Mouse (Mus musculus): ENCODE data around the gene Jag1. TPM values are rescaled to one million over a fixed set of nuclear protein-coding genes. Genes with fewer than 3 reads are reported as not detected.

The Jag1 gene
- total RNA-seq, 2 experiments from 2014 or later, result 0.81 to 0.94 TPM

DNA sequence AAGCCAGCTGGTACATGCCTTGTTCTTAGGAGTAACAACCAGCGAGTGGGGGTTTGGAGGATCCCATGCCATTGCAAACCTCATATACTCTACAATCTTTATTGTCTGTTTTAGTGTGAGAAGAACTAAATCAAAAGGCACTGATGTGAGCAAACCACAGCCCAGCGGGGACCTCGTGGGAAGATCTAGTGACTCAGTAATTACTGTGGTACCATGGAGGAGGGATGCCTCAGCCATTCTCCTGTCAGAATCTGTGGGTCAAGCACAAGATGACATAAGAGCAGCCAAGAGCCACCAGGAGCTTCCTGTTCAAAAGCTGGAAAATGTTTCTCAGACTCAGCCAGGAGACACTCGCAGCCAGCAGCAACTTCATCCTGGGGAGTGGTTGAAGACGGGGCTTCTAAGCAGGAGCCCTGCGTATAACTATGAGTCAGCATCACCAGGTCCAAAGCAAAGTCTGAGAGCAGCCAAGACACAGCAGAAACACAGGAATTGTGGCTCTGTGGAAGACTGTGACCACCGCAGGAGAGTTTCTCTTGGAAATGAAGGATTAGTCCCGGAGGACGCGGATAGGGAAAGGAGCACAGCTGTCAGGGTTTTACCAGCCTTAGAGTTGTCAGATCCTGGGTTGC, 48.8 kb downstream of the Jag1 start:
- ATAC-seq (ENCODE audit: poor library complexity, severe bottlenecking), result no peak

- no peak for ATAC-seq (ENCODE audit: poor library complexity, severe bottlenecking)
Observed at GRCm38 (mm10) chr2:137064513-137064912, 51.9 kb downstream of the Jag1 start.

DNA sequence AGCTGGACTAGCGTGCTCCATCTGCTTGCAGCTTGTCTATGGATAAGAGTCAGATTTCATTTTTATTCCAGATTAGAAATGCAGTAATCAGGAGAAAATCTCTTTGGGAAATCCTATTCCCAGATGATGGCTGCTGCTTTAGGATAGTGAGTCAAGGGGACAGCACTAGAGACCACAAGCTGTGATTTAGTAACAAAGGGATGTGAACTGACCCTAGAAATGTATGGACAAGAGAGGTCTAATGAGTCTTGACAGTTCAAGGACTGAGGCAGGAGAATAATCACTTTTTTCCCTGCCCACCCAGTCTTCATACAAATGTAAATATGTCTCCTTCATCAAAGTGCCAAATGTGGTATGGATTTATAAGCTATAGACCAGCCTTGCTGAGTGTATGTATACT, 52.6 kb downstream of the Jag1 start:
- ATAC-seq (ENCODE audit: poor library complexity, severe bottlenecking), result no peak

- ATAC-seq (ENCODE audit: poor library complexity, severe bottlenecking), result no peak
Observed at GRCm38 (mm10) chr2:137049906-137050305, 66.5 kb downstream of the Jag1 start.

- ATAC-seq (ENCODE audit: poor library complexity, severe bottlenecking), result no peak
Observed at GRCm38 (mm10) chr2:137049367-137049766, 67.1 kb downstream of the Jag1 start.

- no peak for ATAC-seq (ENCODE audit: poor library complexity, severe bottlenecking)
Observed at GRCm38 (mm10) chr2:137044122-137044521, 72.3 kb downstream of the Jag1 start.

Other genes starting within 250 kb of the Jag1 start
- 35.9 and 57.9 TPM in 2 replicates for gene AL731706.2, start 231.0 kb downstream of the Jag1 start, total RNA-seq (2015)
- gene AL731706.2, start 231.0 kb downstream of the Jag1 start, total RNA-seq (2017), result not detected in 2 replicates
- 6.1 and 8.5 TPM in 2 replicates for gene Slx4ip, start 225.4 kb downstream of the Jag1 start, total RNA-seq (2015)
- 3.2 and 4.3 TPM in 2 replicates for gene Slx4ip, start 225.4 kb downstream of the Jag1 start, total RNA-seq (2017)
- gene AL731706.1, start 225.3 kb downstream of the Jag1 start, total RNA-seq (2015), result 8.2 and 9.1 TPM in 2 replicates
- gene AL731706.1, start 225.3 kb downstream of the Jag1 start, total RNA-seq (2017), result 15.7 and 18.2 TPM in 2 replicates
- gene Mkks, start 225.3 kb downstream of the Jag1 start, total RNA-seq (2015), result 22.0 and 25.6 TPM in 2 replicates
- 4.8 and 5.9 TPM in 2 replicates for gene Mkks, start 225.3 kb downstream of the Jag1 start, total RNA-seq (2017)